Mouse (Mus musculus) liver, adult 2 months (tissue): Measurements from ENCODE around the gene Abcg5. TPM values are rescaled to one million over a fixed set of nuclear protein-coding genes. Genes with fewer than 3 reads are reported as not detected.

Experiments
- DNase-seq: peaks from one replicate; pipeline ENCODE4 v3.0.0-alpha.2; 2011; ENCODE audit warnings: low read depth, low spot score; ENCODE audit errors: extremely low read depth
- H3K27ac ChIP-seq: fragments of 200-500 bp; replicated peaks from 2 replicates; pipeline ENCODE4 v1.5.1; 2012; ENCODE audit warnings: low read depth, mild to moderate bottlenecking, control low read depth, inconsistent platforms, low read length; ENCODE audit not compliant: insufficient read depth
- H3K27me3 ChIP-seq: fragments of 200-500 bp; 2 replicates; pipeline ENCODE4 v1.6.1; 2012; ENCODE audit warnings: mild to moderate bottlenecking, moderate library complexity, low read length, inconsistent platforms; ENCODE audit not compliant: control insufficient read depth, insufficient read depth
- H3K36me3 ChIP-seq: fragments of 200-500 bp; 2 replicates; pipeline ENCODE4 v1.6.1; 2012; ENCODE audit warnings: low read length, inconsistent platforms; ENCODE audit not compliant: control insufficient read depth, insufficient read depth
- H3K4me1 ChIP-seq: fragments of 200-500 bp; 2 replicates; pipeline ENCODE4 v1.6.1; 2011; ENCODE audit warnings: low read length; ENCODE audit not compliant: control insufficient read depth, insufficient read depth
- H3K4me3 ChIP-seq: fragments of 200-500 bp; 2 replicates; pipeline ENCODE4 v1.5.1; 2011; ENCODE audit warnings: low read depth, mild to moderate bottlenecking, control low read depth, low read length, moderate library complexity; ENCODE audit not compliant: insufficient read depth
- H3K79me2 ChIP-seq: fragments of 200-500 bp; 2 replicates; pipeline ENCODE4 v1.6.1; 2012; ENCODE audit warnings: inconsistent platforms, mild to moderate bottlenecking, low read length, moderate library complexity; ENCODE audit not compliant: control insufficient read depth, insufficient read depth
- H3K9ac ChIP-seq: fragments of 200-500 bp; 2 replicates; pipeline ENCODE4 v1.6.1; 2012; ENCODE audit warnings: low read depth, mild to moderate bottlenecking, control low read depth, inconsistent platforms, low read length
- CTCF ChIP-seq: fragments of 200-500 bp; IDR thresholded peaks from 2 replicates; pipeline ENCODE4 v1.5.1; 2011; ENCODE audit warnings: low read depth, low read length, control low read depth
- POLR2A ChIP-seq: fragments of 200-500 bp; IDR thresholded peaks from 2 replicates; pipeline ENCODE4 v1.6.1; 2011; ENCODE audit warnings: low read length, control low read depth; ENCODE audit not compliant: insufficient read depth; ENCODE audit errors: extremely low read depth
- WGBS: fragments of 180-500 bp; shearing (Covaris S2); methylation state at CpG from one replicate; pipeline ENCODE4 v1.1.7; 2018; 5-methylcytosine and 5-hydroxymethylcytosine counted together
- polyA plus RNA-seq: library from polyadenylated mRNA; depleted of rRNA; stranded (reverse); fragments of >200 nt; gene quantifications from 2 replicates; pipeline ENCODE4 v1.2.3, GENCODE M21; 2012
- total RNA-seq: library from RNA; depleted of rRNA; stranded (reverse); fragments of >200 nt; gene quantifications from 2 replicates; pipeline ENCODE4 v1.2.3, GENCODE M21; 2014

Abcg5 gene
- total and polyA plus RNA-seq, 2 experiments, result 118 to 133 TPM

- peaks cover 10% of the 10 kb centered on the region; the same call in 1 of the 2 replicates for H3K36me3 ChIP-seq
- H3K79me2 ChIP-seq, result no peaks in the 10 kb centered on the region
- no peak for TF ChIP-seq CTCF
- TF ChIP-seq POLR2A, result no peak
- H3K9ac ChIP-seq, result 0 out of 2 replicates have a peak overlapping the region, but pooled peaks have one; percentile 34
- peak overlapping the region; percentile 57 for H3K27ac ChIP-seq
- 8% methylated on average over 2 of the region's 2 CpGs for WGBS
- peak; percentile 100 for DNase-seq
- peaks cover 22% of the 10 kb centered on the region for H3K4me1 ChIP-seq
- H3K4me3 ChIP-seq, result no peak overlapping the region
- H3K27me3 ChIP-seq, result no peaks in the 10 kb centered on the region
Observed at GRCm38 (mm10) chr17:84693741-84694140, 10.9 kb upstream of the Abcg5 start.

- peak overlapping the region; percentile 49 for H3K9ac ChIP-seq
- no peak overlapping the region for H3K4me3 ChIP-seq
- WGBS, result 28% methylated on average over 5 of the region's 5 CpGs
- H3K79me2 ChIP-seq, result no peaks in the 10 kb centered on the region
- H3K36me3 ChIP-seq, result peaks cover 20% of the 10 kb centered on the region; the same call in 1 of the 2 replicates
- peak overlapping the region; percentile 66 for H3K27ac ChIP-seq
- peaks cover 28% of the 10 kb centered on the region for H3K4me1 ChIP-seq
- peak; percentile 93 for DNase-seq
- no peak for TF ChIP-seq CTCF
- no peak for TF ChIP-seq POLR2A
- no peaks in the 10 kb centered on the region for H3K27me3 ChIP-seq
Observed at GRCm38 (mm10) chr17:84690111-84690510, 7.3 kb upstream of the Abcg5 start.

- Histone ChIP-seq H3K27me3 (no peaks in the 10 kb centered on the region), H3K4me1 (peaks cover 34% of the 10 kb centered on the region), H3K4me3 (no peak overlapping the region), H3K9ac (peak overlapping the region; percentile 48; the same call in 1 of the 2 replicates), H3K27ac (peak overlapping the region; percentile 99), H3K79me2 (peaks cover under 1% of the 10 kb centered on the region; the same call in 1 of the 2 replicates), H3K36me3 (peaks cover 18% of the 10 kb centered on the region; the same call in 1 of the 2 replicates)
- WGBS, result 16% methylated on average over 5 of the region's 5 CpGs
- peak; percentile 99 for DNase-seq
- TF ChIP-seq CTCF, result no peak
Observed at GRCm38 (mm10) chr17:84689316-84689715, 6.5 kb upstream of the Abcg5 start.

- Histone ChIP-seq H3K9ac (peak overlapping the region; percentile 37; the same call in 1 of the 2 replicates), H3K27ac (peak overlapping the region; percentile 93), H3K27me3 (no peaks in the 10 kb centered on the region), H3K4me1 (peaks cover 34% of the 10 kb centered on the region), H3K4me3 (no peak overlapping the region), H3K79me2 (peaks cover 4% of the 10 kb centered on the region; the same call in 1 of the 2 replicates), H3K36me3 (peaks cover 18% of the 10 kb centered on the region; the same call in 1 of the 2 replicates)
- 18% methylated on average over 11 of the region's 11 CpGs for WGBS
- no peak for TF ChIP-seq POLR2A
- no peak for TF ChIP-seq CTCF
- DNase-seq, result peak; percentile 79
Observed at GRCm38 (mm10) chr17:84688834-84689233, 6.0 kb upstream of the Abcg5 start.

- 77% methylated on average over 5 of the region's 5 CpGs for WGBS
- peaks cover 4% of the 10 kb centered on the region; the same call in 1 of the 2 replicates for H3K79me2 ChIP-seq
- no peak overlapping the region for H3K9ac ChIP-seq
- H3K4me1 ChIP-seq, result peaks cover 29% of the 10 kb centered on the region
- no peak for DNase-seq
- TF ChIP-seq POLR2A (no peak), CTCF (no peak)
- H3K27ac ChIP-seq, result no peak overlapping the region
- peaks cover 18% of the 10 kb centered on the region; the same call in 1 of the 2 replicates for H3K36me3 ChIP-seq
- no peaks in the 10 kb centered on the region for H3K27me3 ChIP-seq
- H3K4me3 ChIP-seq, result no peak overlapping the region
Observed at GRCm38 (mm10) chr17:84687994-84688393, 5.2 kb upstream of the Abcg5 start.

GRCm38 (mm10) chr17:84685286-84685685, 2.5 kb upstream of the Abcg5 start:
- WGBS, result 73% methylated on average over 4 of the region's 4 CpGs
- H3K27ac ChIP-seq, result no peak overlapping the region
- DNase-seq, result no peak
- H3K79me2 ChIP-seq, result peaks cover 12% of the 10 kb centered on the region; the same call in 1 of the 2 replicates
- peaks cover 13% of the 10 kb centered on the region; the same call in 1 of the 2 replicates for H3K36me3 ChIP-seq
- H3K4me3 ChIP-seq, result no peak overlapping the region
- peaks cover 32% of the 10 kb centered on the region for H3K4me1 ChIP-seq
- TF ChIP-seq POLR2A (no peak), CTCF (no peak)
- no peaks in the 10 kb centered on the region for H3K27me3 ChIP-seq
- peak overlapping the region; percentile 89; the same call in 1 of the 2 replicates for H3K9ac ChIP-seq
